Mouse (Mus musculus) macrophage (primary cell): Measurements from ENCODE around the gene Ifna16. TPM values are rescaled to one million over a fixed set of nuclear protein-coding genes. Genes with fewer than 3 reads are reported as not detected.

Source experiments
- H3K27ac ChIP-seq: fragments of 350-480 bp; formaldehyde crosslinking; 2 replicates; pipeline ENCODE4 v1.9.0; 2021
- H3K36me3 ChIP-seq: fragments of 350-480 bp; formaldehyde crosslinking; 2 replicates; pipeline ENCODE4 v1.9.0; 2021; ENCODE audit errors: inconsistent target
- H3K4me3 ChIP-seq: fragments of 350-480 bp; formaldehyde crosslinking; 2 replicates; pipeline ENCODE4 v1.9.0; 2021; ENCODE audit errors: inconsistent target
- H3K79me2 ChIP-seq: fragments of 350-480 bp; formaldehyde crosslinking; 2 replicates; pipeline ENCODE4 v1.9.0; 2021; ENCODE audit errors: inconsistent target
- WGBS: methylation state at CpG from one replicate; pipeline ENCODE4 v1.1.7; 2026; ENCODE audit warnings: inconsistent platforms; ENCODE audit not compliant: missing documents; 5-methylcytosine and 5-hydroxymethylcytosine counted together
- polyA plus RNA-seq: library from polyadenylated mRNA; stranded (reverse); fragments of 250-400 nt; gene quantifications from 3 replicates; pipeline ENCODE4 v1.2.4, GENCODE M21; 2018; ENCODE audit warnings: inconsistent platforms

The Ifna16 gene
- polyA plus RNA-seq, 1 experiment from 2014 or later, result not detected

- H3K27ac ChIP-seq, result no peak overlapping the region
- 33% methylated on average over 1 of the region's 1 CpGs for WGBS
Observed at GRCm38 (mm10) chr4:88692537-88692936, 15.8 kb upstream of the Ifna16 start.

DNA sequence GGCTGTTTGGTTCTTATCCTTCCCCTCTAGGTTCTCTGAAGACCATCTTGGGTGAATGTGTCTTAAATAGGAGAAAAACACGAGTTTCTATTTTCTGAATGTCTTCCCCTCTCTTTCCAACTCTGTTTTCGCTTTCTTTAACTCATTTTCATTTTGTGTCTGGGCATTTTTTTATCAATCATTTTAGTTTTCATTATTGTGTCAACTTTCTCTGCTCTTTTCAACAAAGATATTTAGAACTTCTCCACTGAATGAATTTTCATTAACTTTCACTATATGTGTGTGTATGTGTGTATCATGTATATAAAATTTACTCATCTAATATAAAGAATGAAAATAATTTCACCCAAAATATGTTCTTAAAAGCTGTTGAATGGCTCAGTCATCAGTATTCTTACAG is 14.5 kb upstream of the Ifna16 start, which contains the start of gene Ifnab:
Gene Ifnab, minus strand, starts transcription at position 101 of the 400 bp plus-strand sequence.
- WGBS, result 77% methylated on average over 2 of the region's 2 CpGs
- H3K36me3 ChIP-seq, result no peaks in the 10 kb centered on the region
- no peaks in the 10 kb centered on the region for H3K79me2 ChIP-seq
- no peak within 1 kb of the TSS for H3K27ac ChIP-seq
- H3K4me3 ChIP-seq, result no peak within 1 kb of the TSS

More at GRCm38 (mm10) chr4:88692537-88692936, 15.8 kb upstream of the Ifna16 start:
- Histone ChIP-seq H3K79me2 (no peaks in the 10 kb centered on the region), H3K36me3 (no peaks in the 10 kb centered on the region), H3K4me3 (no peak overlapping the region)

DNA sequence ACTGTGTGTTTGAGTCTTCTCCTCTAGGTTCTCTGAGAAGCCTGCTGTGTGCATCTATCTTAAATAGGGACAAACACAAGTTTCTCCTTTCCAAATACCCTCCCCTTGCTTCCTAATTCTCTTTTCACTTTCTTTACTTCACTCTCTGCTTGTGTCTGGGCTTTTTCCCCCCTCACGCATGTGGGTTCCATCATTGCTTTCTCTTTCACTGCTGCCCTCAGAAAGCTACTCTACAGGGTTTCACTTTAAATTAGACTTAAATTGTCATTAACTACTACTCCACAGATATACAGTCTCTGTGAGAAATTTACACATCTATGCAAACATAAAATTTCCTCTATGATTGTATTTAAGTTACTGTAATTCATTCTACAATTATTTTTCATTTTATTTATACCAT is 7.1 kb upstream of the Ifna16 start, which contains the start of gene Ifna2:
Gene Ifna2, minus strand, starts transcription at position 101 of the 400 bp plus-strand sequence.
- WGBS, result 60% methylated on average over 1 of the region's 1 CpGs
- Histone ChIP-seq H3K79me2 (no peaks in the 10 kb centered on the region), H3K36me3 (no peaks in the 10 kb centered on the region), H3K27ac (no peak within 1 kb of the TSS), H3K4me3 (no peak within 1 kb of the TSS)

DNA sequence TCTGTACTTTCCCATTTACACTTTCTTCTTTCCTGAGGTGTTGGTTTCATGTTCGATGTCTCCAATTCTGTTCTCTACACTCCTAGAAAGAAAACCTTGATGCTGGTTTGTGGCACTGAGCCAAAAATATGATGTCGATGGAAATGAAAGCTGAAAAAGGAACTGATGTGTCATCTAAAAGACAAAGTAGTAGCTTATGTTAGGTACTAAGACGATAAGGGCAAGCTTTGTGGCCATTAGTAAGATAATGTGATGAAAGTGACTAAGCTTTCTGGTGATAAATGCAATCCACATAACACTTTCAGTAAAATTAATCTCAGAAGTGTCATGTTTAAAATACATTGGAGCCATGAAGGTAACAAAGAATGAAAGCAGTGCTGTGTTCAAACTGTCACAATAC is 4.6 kb upstream of the Ifna16 start:
- Histone ChIP-seq H3K4me3 (no peak overlapping the region), H3K27ac (no peak overlapping the region), H3K36me3 (no peaks in the 10 kb centered on the region), H3K79me2 (no peaks in the 10 kb centered on the region)
- 4% methylated on average over 3 of the region's 3 CpGs for WGBS

GRCm38 (mm10) chr4:88680362-88680761 is 3.6 kb upstream of the Ifna16 start:
- H3K36me3 ChIP-seq, result no peaks in the 10 kb centered on the region
- H3K4me3 ChIP-seq, result no peak overlapping the region
- WGBS, result 34% methylated on average over 8 of the region's 8 CpGs
- no peak overlapping the region for H3K27ac ChIP-seq
- H3K79me2 ChIP-seq, result no peaks in the 10 kb centered on the region

GRCm38 (mm10) chr4:88655461-88655860 is 21.3 kb downstream of the Ifna16 start:
- WGBS, result 46% methylated on average over 1 of the region's 1 CpGs
- H3K36me3 ChIP-seq, result no peaks in the 10 kb centered on the region
- H3K27ac ChIP-seq, result no peak overlapping the region
- no peak overlapping the region for H3K4me3 ChIP-seq
- no peaks in the 10 kb centered on the region for H3K79me2 ChIP-seq

DNA sequence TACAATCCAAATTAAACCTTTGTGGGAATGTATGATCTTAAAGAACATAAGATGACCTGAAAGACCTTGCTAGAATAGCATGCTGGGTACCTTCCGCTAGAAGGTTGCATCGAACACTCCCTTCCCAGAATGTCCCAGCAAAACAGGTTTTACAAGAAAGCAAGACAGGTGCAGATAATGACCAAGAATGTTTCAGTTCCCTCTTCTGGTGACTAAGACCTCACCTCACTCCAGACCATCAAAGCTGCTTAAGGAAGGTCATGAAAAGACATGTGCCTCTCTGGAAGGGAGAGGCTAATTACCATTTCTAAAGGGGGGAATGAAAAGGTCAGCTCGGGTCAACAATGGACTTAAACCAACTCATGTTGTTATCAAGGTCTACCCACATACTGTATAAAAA is 23.1 kb downstream of the Ifna16 start:
- H3K79me2 ChIP-seq, result no peaks in the 10 kb centered on the region
- H3K27ac ChIP-seq, result no peak overlapping the region
- WGBS, result 85% methylated on average over 3 of the region's 3 CpGs
- no peak overlapping the region for H3K4me3 ChIP-seq
- no peaks in the 10 kb centered on the region for H3K36me3 ChIP-seq

DNA sequence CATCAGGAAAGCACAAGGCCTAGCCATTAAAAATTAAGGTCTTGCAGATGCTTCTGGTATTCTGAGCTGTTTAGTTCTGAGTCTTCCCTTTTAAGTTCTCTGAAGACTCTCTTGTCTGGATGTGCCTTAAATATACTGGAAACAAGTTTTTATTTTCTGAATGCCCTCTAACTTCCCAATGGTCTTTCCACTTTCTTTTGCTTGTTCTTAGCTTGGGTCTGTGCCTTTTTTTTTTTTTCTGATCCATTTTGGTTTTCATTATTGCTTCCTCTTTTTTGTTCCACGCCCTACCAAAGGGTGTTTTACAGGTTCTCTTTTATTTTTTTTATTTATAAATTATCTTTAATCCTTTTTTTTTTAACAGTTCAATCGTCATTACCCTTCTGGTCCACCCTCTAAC is 32.4 kb downstream of the Ifna16 start, which contains the start of gene Ifna13:
Gene Ifna13, minus strand, starts transcription at position 101 of the 400 bp plus-strand sequence.
- Histone ChIP-seq H3K36me3 (no peaks in the 10 kb centered on the region), H3K27ac (no peak within 1 kb of the TSS), H3K79me2 (no peaks in the 10 kb centered on the region), H3K4me3 (no peak within 1 kb of the TSS)
- WGBS, result 17% methylated on average over 2 of the region's 2 CpGs

DNA sequence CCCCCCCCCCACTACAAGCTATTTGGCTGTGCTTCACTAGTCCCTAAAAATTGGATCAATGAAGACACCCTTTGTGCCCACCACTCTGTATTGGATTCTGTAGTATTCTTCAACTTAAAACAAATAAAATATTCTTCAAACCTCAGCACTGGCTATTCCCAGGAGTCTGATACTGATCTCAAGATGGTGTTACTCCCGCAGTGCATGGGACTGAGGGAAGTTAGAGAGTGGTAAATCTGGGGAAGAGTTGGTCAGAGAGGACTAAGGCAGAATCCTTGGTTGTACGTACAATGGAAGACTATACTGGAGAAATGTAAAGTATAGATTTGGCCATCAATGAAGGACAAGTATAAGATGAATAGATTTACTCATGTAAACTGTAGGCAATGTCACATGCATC is 34.2 kb downstream of the Ifna16 start:
- WGBS, result 44% methylated on average over 2 of the region's 2 CpGs
- H3K79me2 ChIP-seq, result no peaks in the 10 kb centered on the region
- H3K36me3 ChIP-seq, result no peaks in the 10 kb centered on the region
- H3K27ac ChIP-seq, result no peak overlapping the region
- H3K4me3 ChIP-seq, result no peak overlapping the region

- WGBS, result 13% methylated on average over 11 of the region's 11 CpGs
- no peaks in the 10 kb centered on the region for H3K79me2 ChIP-seq
- no peak overlapping the region for H3K27ac ChIP-seq
- H3K4me3 ChIP-seq, result peak overlapping the region; percentile 55
- no peaks in the 10 kb centered on the region for H3K36me3 ChIP-seq
Observed at GRCm38 (mm10) chr4:88641077-88641831, 35.5 kb downstream of the Ifna16 start.

- H3K36me3 ChIP-seq, result no peaks in the 10 kb centered on the region
- 13% methylated on average over 8 of the region's 8 CpGs for WGBS
- no peaks in the 10 kb centered on the region for H3K79me2 ChIP-seq
- H3K4me3 ChIP-seq, result peak overlapping the region; percentile 55
- H3K27ac ChIP-seq, result no peak overlapping the region
Observed at GRCm38 (mm10) chr4:88640704-88641076, 36.0 kb downstream of the Ifna16 start.

- Histone ChIP-seq H3K4me3 (no peak within 1 kb of the TSS), H3K79me2 (no peaks in the 10 kb centered on the region), H3K36me3 (no peaks in the 10 kb centered on the region), H3K27ac (no peak within 1 kb of the TSS)
- WGBS, result 97% methylated on average over 4 of the region's 4 CpGs
Observed at GRCm38 (mm10) chr4:88634311-88634710, 42.4 kb downstream of the Ifna16 start, which contains the start of gene C87499. TSS of gene C87499 (minus strand) at chr4:88634411.

Other genes starting within 250 kb of the Ifna16 start
- gene Hacd4, start 238.0 kb downstream of the Ifna16 start, polyA plus RNA-seq, result 53.4 to 180 TPM (median 165 TPM) in 3 replicates
- gene Ifnb1, start 154.2 kb downstream of the Ifna16 start, polyA plus RNA-seq, result 0.23 TPM in 1 of 3 replicates, not detected in the others
- not detected in 3 replicates for gene Ifna15, start 118.7 kb downstream of the Ifna16 start, polyA plus RNA-seq
- gene Ifna14, start 105.1 kb downstream of the Ifna16 start, polyA plus RNA-seq, result not detected in 3 replicates
- not detected in 3 replicates for gene Ifna9, start 84.5 kb downstream of the Ifna16 start, polyA plus RNA-seq
- gene Ifna12, start 73.5 kb downstream of the Ifna16 start, polyA plus RNA-seq, result not detected in 3 replicates
- gene C87499, start 42.5 kb downstream of the Ifna16 start, polyA plus RNA-seq, result not detected in 3 replicates
- gene Ifna13, start 32.5 kb downstream of the Ifna16 start, polyA plus RNA-seq, result not detected in 3 replicates
- gene Ifna2, start 7.0 kb upstream of the Ifna16 start, polyA plus RNA-seq, result not detected in 3 replicates
- not detected in 3 replicates for gene Ifnab, start 14.4 kb upstream of the Ifna16 start, polyA plus RNA-seq
- gene Gm26566, start 44.9 kb upstream of the Ifna16 start, polyA plus RNA-seq, result 0.47 TPM in 1 of 3 replicates, not detected in the others
- gene Klhl9, start 45.5 kb upstream of the Ifna16 start, polyA plus RNA-seq, result 50.3 to 101 TPM (median 75.4 TPM) in 3 replicates
- not detected in 3 replicates for gene Gm13271, start 77.9 kb upstream of the Ifna16 start, polyA plus RNA-seq
- gene Gm13283, start 83.2 kb upstream of the Ifna16 start, polyA plus RNA-seq, result not detected in 3 replicates
- not detected in 3 replicates for gene Gm13290, start 96.9 kb upstream of the Ifna16 start, polyA plus RNA-seq
- not detected in 3 replicates for gene Gm13289, start 100.0 kb upstream of the Ifna16 start, polyA plus RNA-seq
- not detected in 3 replicates for gene Gm13272, start 102.9 kb upstream of the Ifna16 start, polyA plus RNA-seq
- gene Ifnz, start 105.2 kb upstream of the Ifna16 start, polyA plus RNA-seq, result not detected in 3 replicates
- not detected in 3 replicates for gene Gm13276, start 108.8 kb upstream of the Ifna16 start, polyA plus RNA-seq
- not detected in 3 replicates for gene Gm13277, start 111.7 kb upstream of the Ifna16 start, polyA plus RNA-seq
- gene Gm13278, start 114.6 kb upstream of the Ifna16 start, polyA plus RNA-seq, result not detected in 3 replicates
- not detected in 3 replicates for gene Gm13275, start 117.6 kb upstream of the Ifna16 start, polyA plus RNA-seq
- gene Gm13279, start 120.5 kb upstream of the Ifna16 start, polyA plus RNA-seq, result not detected in 3 replicates
- gene Gm13285, start 122.7 kb upstream of the Ifna16 start, polyA plus RNA-seq, result not detected in 3 replicates
- not detected in 3 replicates for gene Gm13287, start 126.3 kb upstream of the Ifna16 start, polyA plus RNA-seq
- not detected in 3 replicates for gene Gm13288, start 128.6 kb upstream of the Ifna16 start, polyA plus RNA-seq
- gene Ifna7, start 139.3 kb upstream of the Ifna16 start, polyA plus RNA-seq, result not detected in 3 replicates
- gene Ifna11, start 143.0 kb upstream of the Ifna16 start, polyA plus RNA-seq, result not detected in 3 replicates
- not detected in 3 replicates for gene Ifna6, start 150.5 kb upstream of the Ifna16 start, polyA plus RNA-seq
- not detected in 3 replicates for gene Ifna5, start 158.6 kb upstream of the Ifna16 start, polyA plus RNA-seq
- not detected in 3 replicates for gene Ifna4, start 164.9 kb upstream of the Ifna16 start, polyA plus RNA-seq
- gene Ifna1, start 173.2 kb upstream of the Ifna16 start, polyA plus RNA-seq, result not detected in 3 replicates
- not detected in 3 replicates for gene Ifne, start 203.3 kb upstream of the Ifna16 start, polyA plus RNA-seq